Mouse (Mus musculus) skeletal muscle tissue, adult 2 months (tissue): ENCODE data around the gene Ccdc69.
"Not testable (repeated sequence)": the region's sequence is repeated elsewhere in the genome, so short reads cannot be mapped to it uniquely, and the experiment has no call there.

Experiments
- DNase-seq: peaks from one replicate; pipeline ENCODE4 v3.0.0-alpha.2; 2012; ENCODE audit warnings: low read depth, low spot score

The Ccdc69 gene

DNA sequence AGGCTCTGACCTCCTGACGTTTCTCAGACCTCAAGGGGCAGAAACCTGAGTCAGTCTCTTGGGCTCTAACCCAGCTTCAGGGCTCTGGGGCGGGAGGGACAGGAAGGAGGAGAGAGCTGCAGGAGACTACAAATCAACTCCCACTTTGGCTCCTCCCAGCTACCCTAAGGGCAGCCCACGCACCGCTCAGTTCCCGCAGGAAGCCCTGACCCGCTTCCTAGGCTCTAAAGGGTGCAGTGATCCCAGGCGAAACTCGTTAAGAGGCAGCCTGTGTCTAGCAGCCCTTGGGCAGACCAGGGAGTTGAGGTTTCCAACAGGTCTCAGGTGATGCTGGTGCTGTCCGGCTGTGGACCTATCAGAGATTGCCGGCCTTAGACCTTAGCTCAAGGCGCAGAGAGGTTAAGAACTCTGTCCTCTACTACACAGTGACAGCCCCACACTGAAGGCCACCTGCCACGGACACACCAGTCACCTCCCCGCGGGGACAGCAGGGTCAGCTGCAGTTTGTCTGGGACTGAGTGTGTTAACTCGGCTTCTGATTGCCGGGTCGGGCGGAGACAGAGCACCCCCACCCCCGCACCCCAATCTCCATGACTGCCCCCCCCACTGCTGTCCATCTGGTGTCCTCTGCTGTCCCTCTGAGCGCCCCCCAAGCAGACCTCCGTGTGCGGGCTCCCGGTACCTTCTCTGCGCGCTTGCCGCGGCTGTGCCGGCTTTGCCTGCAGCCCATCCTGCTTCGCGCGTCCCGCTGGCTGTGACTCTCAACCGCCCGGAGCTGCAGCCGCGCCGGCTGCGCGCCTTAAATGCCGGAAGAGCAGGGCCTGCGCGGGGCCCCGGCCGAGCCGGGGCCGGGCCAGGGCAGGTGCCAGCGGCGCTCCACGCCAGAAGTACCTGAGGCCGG, at the start of gene Ccdc69:
Ccdc69 (minus strand) TSS at position 801 of the 901 bp plus-strand sequence.
- peak; percentile 91 for DNase-seq

DNA sequence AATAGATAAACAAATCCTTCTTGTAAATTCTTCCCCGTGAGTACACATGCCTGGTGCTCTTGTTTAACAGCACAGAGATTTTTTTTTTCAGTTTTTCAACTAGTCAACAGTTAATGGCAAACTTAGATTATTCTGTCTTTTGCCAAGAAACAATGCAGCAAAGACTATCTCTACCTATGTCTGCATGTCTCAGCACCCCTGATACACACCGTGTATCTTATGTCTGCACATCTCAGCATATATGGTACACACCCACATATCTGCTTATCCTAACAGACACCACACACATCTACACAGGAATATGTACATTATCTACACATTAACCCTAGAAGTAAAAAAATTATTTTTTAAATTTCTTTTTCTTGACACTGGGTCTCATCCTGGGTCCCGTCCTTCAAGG, 48.7 kb upstream of the Ccdc69 start:
- DNase-seq, result no peak

DNA sequence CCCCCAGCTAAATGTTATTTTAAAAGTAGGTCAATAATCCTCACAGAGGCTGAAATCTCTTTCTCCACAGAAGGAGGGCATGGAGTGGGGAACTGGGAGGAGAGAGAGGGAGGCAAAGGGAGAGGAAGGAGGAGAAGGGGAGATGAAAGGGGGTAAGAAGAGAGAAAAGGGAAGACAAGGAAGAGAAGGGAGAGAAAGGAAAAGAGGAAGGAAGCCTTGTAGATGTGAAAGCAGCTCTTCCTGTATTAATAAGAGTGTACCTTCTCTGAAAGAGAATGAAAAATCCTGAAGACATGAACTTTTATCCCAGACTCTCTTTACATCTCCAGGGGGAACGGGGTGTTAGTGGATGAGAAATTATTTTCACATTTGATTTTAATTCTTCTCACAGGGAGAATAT, 43.5 kb upstream of the Ccdc69 start:
- no peak for DNase-seq

DNA sequence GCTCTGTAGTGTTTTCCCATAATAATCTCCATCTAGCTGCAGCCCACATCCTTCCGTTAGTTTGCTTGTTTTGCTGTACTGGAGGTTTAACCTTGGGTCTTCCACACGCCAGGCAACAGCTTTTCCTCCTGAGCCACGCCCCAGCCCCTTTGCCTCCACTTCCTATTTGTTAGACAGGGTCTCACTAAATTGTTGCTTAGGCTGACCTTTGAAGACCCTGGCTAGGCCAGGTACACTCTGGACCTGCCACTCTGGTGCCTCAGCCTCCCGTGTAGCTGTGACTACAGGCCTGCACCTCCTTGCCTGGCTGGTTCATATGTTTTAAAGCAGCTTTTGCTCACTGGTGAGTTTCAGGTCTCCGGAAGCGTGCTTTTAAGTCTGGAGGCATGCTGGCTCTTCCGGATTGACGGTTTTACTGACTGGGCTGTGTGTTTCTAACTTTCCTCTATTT, 42.9 kb upstream of the Ccdc69 start:
- DNase-seq, result no peak

DNA sequence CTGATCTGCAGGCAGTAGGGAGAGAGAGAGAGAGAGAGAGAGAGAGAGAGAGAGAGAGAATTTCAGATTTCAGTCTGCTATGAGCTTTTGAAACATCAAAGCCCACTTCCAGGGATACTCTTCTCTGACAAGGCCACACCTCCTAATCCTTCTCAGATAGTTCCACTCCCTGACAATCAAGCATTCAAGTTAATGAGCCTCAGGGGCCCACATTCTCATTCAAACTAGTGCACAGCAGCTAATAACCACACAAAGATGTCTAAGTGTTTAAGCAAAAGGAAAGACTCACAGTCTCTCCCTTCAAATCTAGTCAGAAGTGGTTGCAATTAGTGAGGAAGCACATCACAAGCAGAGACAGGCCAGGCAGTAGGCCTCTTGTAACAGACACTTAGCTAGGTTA, 42.3 kb upstream of the Ccdc69 start:
- no peak for DNase-seq

DNA sequence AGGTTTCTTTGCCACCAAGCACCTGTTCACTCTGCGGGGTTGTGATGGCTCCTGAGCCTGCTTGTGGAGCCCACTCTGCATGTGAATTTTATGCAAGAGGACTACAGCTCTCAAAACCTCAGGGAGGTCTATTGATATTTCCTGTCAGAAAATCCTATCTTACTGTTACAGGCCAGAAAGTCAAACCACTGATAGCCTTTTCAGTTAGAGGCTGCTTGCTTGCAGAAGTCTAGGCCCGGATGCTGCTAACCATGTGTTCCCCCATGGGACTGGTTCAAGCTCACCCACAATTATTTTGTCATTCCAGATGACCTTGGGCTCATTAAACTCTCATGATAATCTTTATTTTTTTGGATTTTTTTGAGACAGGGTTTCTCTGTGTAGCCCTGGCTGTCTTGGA, 39.1 kb upstream of the Ccdc69 start:
- DNase-seq, result no peak

DNA sequence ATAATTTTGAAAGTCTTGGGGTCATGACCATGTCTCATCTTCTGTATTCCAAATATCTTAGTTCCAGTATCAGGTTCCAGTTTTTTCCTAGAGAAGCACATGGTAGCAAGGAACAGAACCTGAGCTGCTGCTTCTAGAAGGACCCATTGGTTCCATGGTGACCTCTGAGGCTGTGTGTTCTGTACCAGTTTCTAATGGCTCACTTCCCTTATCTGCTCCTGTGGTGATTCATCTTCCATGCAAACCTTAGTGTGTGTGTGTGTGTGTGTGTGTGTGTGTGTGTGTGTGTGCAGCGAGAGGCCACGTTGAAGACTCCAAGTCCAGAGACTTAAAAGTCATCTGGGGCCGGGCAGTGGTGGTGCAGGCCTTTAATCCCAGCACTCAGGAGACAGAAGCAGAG, 38.1 kb upstream of the Ccdc69 start:
- no peak for DNase-seq

DNA sequence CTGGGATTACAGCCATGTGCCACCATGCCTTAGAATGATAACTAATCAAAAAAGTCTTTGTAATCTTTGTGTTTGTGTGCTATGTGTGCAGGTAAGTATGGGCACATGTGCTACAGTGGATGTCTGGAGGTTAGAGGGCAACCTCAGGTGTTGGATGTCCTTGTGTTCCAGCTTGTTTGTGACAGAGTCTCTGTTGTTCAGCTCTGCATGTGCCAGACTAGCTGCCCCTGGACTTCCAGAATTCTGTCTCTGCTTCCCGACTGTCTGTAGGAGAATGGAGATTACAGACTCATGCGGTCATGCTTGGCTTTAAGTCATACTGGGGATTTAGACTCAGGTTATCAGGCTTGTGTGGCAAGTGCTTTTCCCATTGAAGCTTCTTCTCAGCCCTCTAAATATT, 36.4 kb upstream of the Ccdc69 start:
- DNase-seq, result no peak

DNA sequence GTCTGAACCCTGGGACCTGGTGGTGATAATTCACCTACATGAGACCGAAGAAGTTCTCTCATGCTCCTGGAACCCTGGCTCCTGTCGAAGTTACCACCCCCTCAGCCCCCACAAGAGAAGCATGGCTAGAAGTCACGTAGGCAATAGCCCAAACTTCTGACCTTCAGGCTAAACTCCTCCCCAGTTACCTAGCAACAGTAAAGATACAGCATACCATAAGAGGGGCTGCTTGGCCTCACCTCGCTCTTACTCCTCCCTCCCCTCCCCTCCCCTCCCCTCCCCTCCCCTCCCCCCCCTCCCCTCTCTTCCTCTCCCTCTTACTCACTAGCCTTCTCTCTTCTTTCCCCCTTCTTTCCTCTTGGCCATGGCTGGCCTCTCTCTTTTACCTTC, 35.9 kb upstream of the Ccdc69 start:
- not testable (repeated sequence) for DNase-seq

DNA sequence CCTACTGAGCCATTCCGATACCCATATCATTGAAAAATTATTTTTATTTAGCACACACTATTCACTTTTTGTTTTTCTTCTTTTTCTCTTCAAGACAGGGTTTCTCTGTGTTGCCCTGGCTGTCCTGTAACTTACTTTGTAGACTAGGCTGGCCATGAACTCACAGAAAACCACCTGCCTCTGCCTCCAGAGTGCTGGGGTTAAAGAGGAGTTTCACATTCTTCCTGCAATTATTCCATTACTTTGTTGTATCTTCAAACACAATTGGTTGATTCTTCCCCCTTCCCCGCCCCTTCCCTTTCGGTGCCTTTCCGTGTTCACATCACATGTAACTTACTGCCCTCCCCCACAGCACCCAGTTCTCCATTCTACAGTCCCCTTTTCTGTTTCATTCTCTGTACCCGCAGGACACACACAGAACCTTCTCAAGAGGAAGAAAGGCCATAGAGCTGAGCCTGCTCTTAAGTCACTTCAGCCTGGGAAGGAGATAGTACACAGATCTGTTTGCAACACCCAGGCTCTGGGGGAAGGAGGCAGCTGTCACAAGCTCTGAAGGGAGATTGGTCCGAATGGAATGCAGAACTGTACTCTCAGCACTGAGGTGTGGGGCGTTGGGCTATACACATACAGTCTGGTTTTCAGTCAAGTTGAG, 35.4 kb upstream of the Ccdc69 start:
- no peak for DNase-seq

DNA sequence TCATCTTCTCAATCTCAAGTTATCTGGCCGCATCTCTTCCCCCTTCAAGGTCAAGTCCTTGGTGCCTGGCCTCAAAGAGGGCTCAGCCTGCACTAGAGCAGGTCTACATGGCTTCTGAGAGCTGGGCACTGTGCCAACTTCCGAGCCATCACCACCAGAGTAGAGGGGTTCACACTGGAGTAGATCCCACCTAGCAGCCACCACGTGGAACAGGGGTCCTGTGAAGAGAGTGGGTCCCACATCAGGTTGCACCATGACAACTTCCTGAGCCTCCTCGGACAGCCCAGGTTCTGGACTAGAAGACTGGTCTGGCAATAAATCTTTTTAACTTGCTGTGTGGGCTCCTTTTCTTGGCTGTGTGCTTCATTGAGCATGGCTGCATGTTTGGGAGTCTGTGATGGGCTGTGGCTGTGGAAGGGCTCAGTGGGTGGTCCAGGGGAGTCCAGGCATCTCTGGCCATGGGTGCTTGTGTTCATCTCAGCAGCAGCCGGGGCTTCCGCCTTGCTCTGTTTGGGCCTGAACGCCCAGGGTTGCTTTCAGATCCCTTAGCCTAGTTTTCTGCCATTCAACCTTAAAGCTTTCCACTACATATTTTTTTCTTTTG, 32.7 kb upstream of the Ccdc69 start:
- no peak for DNase-seq

DNA sequence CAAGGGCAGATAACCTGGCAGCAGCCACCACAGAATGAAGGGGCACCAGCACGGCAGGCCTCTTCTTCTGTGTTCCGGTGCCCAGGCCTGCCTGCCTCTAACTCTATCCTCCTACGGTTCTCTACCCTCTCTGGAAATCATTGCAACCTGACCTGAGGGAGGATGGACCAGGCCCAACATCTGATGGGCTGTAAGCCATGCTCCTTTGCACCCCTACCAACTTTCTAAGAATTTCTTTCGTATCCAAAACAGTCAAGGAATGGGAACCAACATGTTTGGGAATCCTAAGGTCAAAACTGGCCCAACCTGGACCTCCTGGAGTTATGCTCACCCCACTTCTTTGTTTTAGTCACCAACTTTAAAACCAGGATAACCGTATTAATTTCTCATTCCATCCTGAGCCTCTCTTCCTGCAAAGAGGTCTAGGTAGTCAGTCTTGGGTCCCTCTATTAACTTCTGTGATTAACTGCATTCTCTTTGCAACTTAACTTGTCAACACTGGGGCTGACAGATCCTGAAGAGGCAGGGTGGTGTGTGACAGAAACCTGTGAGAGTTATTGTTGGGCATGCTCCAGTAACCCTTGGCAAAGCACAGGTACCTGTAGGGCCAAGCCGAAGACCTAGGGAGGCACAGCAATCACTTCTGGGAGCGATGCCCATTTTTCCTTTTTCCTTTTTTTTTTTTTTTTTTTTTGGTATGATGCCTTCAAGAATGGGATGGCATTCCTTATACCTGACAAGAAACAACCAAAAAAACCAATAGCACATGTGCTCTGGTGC, 31.8 kb upstream of the Ccdc69 start:
- DNase-seq, result no peak

DNA sequence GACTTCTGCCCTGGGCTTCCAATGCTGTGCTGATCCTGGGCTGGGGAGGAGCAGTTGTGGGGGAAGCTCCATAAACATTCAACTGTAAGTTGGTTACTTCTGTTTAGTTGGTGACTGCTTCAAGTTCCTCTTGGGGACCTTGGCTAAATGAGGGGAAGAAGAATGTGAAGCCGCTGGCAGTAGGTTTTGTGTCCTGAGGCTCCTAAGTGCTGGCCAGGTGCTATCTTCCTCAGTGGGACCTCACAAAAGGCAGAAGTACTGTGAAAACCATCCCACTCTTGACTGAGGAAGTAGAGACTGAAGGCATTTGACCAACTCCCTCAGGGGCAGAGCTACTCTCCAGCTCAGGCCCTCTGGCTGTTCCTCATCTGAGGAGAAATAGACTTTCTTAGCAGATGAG, 28.7 kb upstream of the Ccdc69 start:
- DNase-seq, result no peak

DNA sequence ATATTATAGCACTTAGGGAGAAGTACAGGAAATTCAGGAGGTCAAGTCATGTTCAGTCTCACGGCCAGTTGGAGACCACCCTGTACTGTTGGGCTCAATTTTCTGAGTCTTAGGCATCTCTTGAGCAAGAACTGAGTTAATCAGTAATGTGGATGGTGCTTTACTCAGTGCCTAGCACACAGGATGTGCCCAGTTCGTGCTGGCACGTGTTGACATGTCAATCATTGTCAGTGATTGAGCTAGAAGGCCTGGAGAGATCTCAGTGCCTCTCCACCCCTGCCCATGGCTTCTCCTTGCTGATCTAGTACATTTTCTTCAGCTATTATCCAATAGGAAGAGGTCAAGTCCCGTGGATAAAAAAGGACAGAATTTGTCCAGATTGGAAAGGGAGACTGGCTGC, 27.5 kb upstream of the Ccdc69 start:
- no peak for DNase-seq

DNA sequence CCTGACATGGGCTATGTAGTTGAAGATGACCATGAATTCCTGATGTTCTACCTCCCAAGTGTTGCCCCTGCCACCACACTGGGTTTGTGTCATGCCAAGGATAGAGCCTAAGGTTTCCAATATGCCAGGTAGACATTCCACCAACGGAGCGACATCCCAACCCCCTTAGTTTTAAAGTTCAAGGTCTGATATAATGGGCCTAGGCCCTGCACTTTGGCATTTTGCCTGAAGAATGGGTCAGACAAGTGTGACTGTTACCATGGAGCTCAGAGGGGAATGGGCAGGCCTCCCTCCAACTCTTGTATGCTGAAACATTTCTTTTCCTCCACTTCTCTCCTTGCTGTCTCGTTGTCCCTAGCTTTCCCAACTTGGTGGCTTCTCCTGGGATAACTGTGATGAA, 25.3 kb upstream of the Ccdc69 start:
- no peak for DNase-seq

DNA sequence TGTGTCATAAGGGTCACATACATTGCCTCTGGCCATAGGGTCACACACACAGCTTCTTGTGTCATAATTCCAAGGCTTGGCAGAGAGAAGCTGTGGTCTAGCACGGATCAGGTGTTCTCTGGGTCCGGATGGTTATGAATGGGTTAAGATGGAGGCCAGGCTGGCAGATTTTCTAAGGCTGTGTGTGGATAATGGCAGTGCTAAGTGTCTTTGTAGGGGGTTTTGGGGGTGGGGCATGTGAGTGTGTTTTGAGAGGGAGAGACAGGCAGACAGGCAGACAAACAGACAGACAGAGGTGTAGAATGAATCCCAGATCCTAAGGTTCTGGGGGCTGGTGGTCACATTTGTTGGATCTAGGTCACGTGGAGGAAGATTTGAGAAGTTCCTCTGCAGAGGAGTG, 24.1 kb upstream of the Ccdc69 start:
- no peak for DNase-seq

DNA sequence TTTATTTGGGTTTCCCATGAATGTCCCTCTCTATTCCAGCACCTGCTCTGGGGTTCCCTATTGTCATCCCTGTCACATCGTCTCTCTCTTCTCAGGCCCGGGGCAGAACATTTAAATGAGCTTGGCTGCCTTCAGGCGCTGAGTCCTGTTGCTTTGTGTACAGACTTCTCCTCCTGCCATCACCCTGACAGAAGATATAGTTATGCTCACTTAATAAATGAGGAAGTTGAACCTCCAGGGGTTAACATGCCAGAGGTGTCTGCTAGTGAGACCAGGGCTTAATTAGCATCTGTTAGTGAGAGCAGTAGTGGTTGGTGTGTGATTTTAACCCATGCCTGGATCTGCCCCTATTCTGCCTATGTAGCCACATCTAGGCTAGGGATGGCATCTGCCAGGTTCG, 21.9 kb upstream of the Ccdc69 start:
- DNase-seq, result no peak

DNA sequence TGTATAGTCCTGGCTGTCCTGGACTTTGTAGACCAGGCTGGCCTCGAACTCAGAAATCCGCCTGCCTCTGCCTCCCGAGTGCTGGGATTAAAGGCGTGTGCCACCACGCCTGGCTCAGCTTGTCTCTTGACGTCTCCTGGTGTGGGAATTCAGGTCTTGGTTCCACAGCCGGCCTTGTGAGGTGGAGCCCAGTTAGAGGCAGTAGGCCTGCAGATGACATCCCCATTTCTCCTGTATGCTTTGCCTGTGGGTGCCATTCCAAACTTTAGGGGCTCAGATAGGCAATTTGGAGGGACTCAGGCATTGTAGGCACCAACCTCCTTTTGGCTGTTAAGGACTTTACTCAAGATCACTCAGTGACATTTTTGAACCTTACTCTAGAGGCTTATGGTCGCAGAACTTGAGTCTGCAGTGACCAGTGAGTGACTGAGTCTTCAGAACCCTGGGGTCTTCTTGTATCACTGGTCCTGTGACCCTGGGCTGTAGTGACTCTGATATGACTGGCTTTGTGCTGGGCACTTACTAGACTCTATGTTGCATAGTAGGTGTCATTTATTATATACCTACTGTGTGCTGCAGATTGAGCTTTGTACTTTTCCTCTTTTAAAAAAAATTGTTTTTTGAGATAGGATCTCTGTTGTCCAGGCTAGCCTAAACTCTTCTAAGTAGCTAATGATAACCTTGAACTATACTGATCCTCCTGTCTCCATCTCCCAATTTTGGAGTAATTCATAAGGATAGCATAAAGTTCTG, 21.3 kb upstream of the Ccdc69 start:
- no peak for DNase-seq

DNA sequence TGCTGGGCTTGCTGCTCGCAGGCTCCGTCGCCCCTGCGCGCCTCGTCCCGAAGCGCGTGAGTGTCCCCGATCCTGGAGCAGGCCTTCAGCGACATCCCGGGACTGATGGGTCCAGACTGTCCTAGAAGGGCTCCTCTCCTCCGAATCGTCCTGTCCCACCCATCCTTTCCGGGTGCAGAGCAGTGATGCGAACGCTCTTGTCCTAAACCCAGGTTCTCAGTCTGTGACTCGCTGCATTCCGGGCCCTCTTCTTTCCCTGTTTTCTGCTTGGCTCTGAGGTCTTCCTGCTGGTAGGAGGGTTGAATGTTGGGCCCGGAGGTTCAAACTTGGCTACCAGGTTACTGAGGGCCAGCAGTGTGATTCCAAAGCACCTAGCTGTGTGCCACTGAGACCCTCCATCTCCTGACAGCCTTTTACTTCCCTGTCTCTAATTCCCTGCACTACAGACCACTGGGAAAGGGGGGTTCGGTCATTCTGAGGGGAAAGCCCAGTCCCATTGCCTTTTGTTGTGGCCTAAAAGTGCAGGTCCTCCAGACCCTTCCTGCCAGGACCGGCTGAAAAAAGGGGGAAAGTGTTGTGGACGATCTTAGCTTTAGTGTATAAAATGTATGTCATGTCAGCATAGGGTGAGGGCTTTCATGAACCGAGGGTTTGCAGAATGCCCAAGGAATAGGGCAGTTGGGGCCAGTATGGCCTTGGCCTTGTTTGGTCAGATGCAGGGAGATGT, 20.4 kb upstream of the Ccdc69 start:
- DNase-seq, result no peak

DNA sequence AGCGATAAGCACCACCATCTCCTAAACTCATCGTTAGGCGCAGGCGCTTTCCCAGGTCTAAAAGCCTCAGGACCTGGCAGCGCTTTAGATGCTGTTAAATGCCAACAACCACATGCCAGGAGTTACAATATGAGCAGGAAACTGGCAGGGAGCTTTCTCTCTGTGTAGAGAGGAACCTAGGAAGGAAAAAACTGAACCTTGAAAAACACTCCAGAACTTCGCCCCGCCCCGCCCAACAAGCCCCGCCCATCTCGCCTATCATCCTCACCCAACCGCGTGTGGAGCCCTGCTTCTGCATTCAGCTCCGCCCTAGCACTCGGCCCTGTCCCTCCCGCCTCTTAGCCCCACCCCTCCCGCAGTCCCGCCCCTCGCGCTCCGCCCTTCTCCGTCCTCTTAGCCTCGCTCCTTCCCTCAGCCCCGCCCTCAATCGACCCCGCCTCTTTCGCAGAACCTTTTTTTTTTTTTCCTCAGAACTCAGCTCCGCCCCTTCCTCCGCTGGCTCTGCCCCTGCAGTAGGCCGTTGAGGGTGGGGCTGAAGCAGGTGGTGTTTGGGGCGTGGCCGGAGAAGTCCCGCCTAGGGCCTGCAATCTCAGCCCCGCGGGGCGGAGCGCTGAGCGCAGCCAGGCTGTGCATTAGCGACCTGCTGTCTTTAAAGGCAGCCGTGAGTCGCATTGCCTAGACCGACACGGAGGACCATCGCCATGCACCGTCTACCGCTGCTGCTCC, 19.7 kb upstream of the Ccdc69 start, which contains the start of gene Gm2a:
Gm2a (plus strand) TSS at position 653 of the 726 bp plus-strand sequence.
- DNase-seq, result peak; percentile 99
